Mouse (Mus musculus) CH12.LX (cell line): ENCODE data around the gene Cpne8.

Source experiments
- E2F4 ChIP-seq: IDR thresholded peaks from 2 replicates; pipeline ENCODE4 v1.6.1; 2011; ENCODE audit warnings: low read depth, low read length, improper control_type of control experiment; ENCODE audit not compliant: insufficient replicate concordance
- POLR2A ChIP-seq: IDR thresholded peaks from 2 replicates; pipeline ENCODE4 v1.6.1; 2011; ENCODE audit warnings: low read depth, mild to moderate bottlenecking, improper control_type of control experiment, low read length
- TCF12 ChIP-seq: IDR thresholded peaks from 2 replicates; pipeline ENCODE4 v1.6.1; 2014; ENCODE audit warnings: low read depth, mild to moderate bottlenecking, inconsistent platforms, low read length, improper control_type of control experiment

DNA sequence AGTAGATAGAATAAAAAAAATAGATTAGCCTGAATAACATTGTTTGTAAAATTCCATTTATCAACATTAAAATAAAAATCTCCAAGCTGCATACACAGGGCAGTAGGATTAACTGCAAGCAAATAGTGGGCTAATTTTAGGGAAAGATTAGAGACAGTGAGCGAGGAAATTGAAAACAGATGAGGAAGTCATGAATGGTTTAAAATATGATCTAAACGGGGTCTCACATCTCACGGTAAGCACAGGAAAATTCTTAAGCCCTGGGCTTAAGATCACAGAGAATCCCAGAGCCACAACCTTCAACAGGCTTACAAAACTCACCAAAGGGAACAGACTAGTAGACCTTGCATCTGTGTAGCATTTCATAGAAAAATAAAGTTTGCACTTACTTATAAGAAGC lies 115.2 kb downstream of the Cpne8 start:
- no peak for TF ChIP-seq TCF12
- TF ChIP-seq POLR2A: no peak
- TF ChIP-seq E2F4: no peak
